Mouse (Mus musculus): ENCODE measurements at regions not wholly inside any gene's neighbourhood (a gene's known extent, or its start where the extent isn't known, plus 50 kb on each side); places are given as distances from the start of the nearest gene placed in this dataset.

DNA sequence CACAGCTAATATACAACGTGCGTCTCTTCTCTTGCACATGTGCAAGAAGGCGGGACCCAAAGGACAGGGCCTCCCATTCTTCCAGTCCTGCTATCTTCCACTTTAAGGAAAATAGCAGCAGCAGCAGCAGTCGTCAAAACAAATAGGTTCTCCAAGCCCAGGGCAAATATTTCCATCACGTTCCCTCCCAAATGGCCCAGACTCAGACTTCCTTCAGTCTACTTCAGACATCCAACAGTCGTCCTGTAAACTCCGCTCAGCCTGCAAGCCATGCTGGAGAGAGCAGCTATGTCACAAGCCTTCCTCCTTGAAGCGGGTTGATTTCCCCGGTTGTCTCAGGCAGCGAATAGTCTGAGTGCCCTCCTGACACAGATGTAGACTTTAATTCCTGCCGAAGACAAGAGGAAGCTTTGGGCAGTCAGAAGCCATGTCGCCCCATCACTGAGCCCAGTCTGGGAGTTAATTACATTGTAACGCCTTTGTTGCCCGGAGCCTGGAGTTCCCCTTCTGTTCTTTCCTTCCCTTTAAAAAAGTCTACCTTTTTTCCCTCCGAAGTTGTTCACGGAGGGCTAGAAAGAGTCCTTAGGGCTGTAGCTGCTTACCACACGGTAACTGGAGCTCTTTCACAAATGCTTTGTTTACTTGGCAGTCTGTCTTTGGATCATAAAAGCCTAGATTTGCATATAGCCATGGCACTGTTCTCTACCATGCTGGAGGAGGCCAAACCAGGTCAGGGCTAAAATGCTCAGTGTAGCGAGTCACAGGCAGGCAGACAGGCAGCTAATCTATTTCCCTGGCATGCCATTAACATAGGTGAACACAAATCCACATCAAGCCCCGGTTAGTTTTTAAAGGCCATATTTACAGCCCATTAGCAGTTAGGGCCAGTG lies 236.7 kb downstream of the Gm10260 start:
- no peaks in the 10 kb centered on the region for H3K36me3 ChIP-seq
- H3K4me2 ChIP-seq, result no peak overlapping the region
- no peak overlapping the region; the same call in 1 of the 2 replicates for H3K9ac ChIP-seq
- H3K4me1 ChIP-seq (replicated peaks), result peaks cover 13% of the 10 kb centered on the region
- ATAC-seq (ENCODE audit: low FRiP score), result no peak; the same call in 1 of the 2 replicates
- 31% methylated on average over 19 of the region's 19 CpGs for WGBS
- H3K9me3 ChIP-seq, result 0 out of 2 replicates have a peak, but pooled peaks cover 4% of the 10 kb centered on the region
- peak overlapping the region; percentile 80 for H3K27ac ChIP-seq
- H3K4me3 ChIP-seq, result no peak overlapping the region
- H3K27me3 ChIP-seq, result no peaks in the 10 kb centered on the region

DNA sequence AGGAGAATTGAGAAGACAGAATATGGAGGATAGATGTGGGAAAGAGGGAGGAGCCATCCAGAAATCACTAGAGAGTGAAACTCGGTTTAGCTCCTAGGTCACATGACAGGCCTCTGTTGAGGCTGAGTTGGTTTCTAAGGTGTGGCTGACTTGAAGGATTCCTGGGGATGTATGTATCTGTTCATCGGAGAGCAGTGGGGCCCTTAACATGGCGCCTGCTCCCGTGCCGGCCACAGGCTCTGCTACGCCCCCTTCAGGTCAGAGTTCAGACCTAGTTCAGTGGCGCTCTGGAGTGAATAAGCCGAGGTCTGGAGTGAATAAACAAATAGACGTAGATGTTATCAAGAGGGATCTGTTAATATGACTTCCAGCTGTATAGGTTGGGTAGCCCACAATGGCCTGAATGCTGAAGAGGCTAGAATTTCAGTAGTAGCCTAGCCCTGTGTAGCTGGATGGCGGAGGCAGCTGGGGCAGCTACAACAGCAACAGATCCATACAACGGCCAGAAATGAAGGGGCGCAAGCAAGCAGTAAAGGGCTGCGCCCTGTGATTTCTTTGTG lies 239.4 kb downstream of the Gm10260 start:
- H3K9me3 ChIP-seq, result no peaks in the 10 kb centered on the region
- H3K4me1 ChIP-seq (replicated peaks), result peaks cover 11% of the 10 kb centered on the region
- no peaks in the 10 kb centered on the region for H3K27me3 ChIP-seq
- no peak for ATAC-seq (ENCODE audit: low FRiP score)
- no peak overlapping the region for H3K4me2 ChIP-seq
- no peak overlapping the region for H3K27ac ChIP-seq
- 91% methylated on average over 13 of the region's 13 CpGs for WGBS
- H3K36me3 ChIP-seq, result no peaks in the 10 kb centered on the region
- H3K4me3 ChIP-seq, result no peak overlapping the region
- no peak overlapping the region for H3K9ac ChIP-seq

GRCm38 (mm10) chr13:97516731-97517130 lies 243.7 kb downstream of the Gm10260 start:
- Histone ChIP-seq H3K4me2 (no peak overlapping the region), H3K27me3 (no peaks in the 10 kb centered on the region), H3K4me3 (no peak overlapping the region), H3K4me1 (replicated peaks) (peaks cover 10% of the 10 kb centered on the region), H3K36me3 (no peaks in the 10 kb centered on the region), H3K9me3 (no peaks in the 10 kb centered on the region), H3K27ac (no peak overlapping the region), H3K9ac (no peak overlapping the region)
- no peak for ATAC-seq (ENCODE audit: low FRiP score)
- 92% methylated on average over 4 of the region's 4 CpGs for WGBS

DNA sequence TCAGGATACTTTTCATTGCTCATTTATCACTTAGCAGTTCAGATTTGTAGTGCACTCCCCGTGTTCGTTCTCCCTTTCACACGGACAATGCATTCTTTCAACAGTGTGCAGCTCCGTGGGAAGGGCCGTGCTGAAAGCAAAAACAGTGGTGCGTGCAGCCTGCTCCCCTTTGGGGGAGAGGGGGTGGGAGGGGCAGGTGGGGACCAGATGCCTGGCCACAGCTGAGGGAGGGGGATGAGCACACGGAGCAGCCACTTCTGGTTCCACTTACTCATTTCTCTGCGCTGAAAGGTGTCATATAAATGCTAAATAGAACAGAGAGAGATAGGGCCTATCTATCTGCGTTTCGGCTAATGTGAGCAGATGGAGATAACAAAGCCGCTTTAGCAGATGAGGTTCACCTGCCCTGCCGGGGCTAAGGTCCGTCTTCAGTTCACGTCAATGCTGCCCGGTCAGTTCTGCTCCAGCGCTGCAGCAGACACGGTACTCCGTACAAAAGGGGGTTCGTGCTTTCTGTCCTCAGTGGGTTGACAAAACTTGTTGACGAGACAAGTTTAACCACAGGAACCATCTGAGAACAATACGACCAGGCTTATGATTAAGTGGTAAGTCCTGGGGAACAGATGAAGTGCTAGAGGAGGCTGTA lies 245.9 kb downstream of the Gm10260 start:
- H3K27me3 ChIP-seq, result no peaks in the 10 kb centered on the region
- H3K4me1 ChIP-seq (replicated peaks), result peaks cover 21% of the 10 kb centered on the region
- H3K36me3 ChIP-seq, result no peaks in the 10 kb centered on the region
- peak overlapping the region; percentile 55 for H3K27ac ChIP-seq
- peak overlapping the region; percentile 34 for H3K4me2 ChIP-seq
- H3K9me3 ChIP-seq, result no peaks in the 10 kb centered on the region
- no peak overlapping the region for H3K4me3 ChIP-seq
- 29% methylated on average over 21 of the region's 21 CpGs for WGBS
- no peak overlapping the region for H3K9ac ChIP-seq
- peak; percentile 59; the same call in 1 of the 2 replicates for ATAC-seq (ENCODE audit: low FRiP score)

DNA sequence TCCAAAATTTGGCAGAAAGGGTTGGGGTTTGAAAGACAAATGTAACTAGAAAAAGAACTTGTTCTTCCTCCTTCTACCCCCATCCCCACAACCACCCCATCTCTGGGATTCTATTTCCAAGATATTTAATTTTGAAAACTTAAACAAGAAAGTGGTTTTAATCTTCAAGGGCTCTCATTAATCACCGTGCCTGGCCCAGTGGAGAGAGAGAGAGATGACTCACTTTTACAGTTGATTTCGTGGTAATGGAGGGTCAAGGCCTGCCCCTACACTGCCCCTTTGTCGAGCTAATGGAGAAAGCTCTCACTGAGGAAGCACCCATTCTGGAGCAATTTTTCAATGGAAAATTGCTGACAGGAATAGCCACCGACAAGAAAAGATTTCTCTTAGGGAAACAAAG lies 247.9 kb downstream of the Gm10260 start:
- Histone ChIP-seq H3K4me1 (replicated peaks) (peaks cover 21% of the 10 kb centered on the region), H3K27ac (no peak overlapping the region), H3K27me3 (no peaks in the 10 kb centered on the region), H3K36me3 (no peaks in the 10 kb centered on the region), H3K9me3 (no peaks in the 10 kb centered on the region), H3K4me3 (no peak overlapping the region), H3K4me2 (no peak overlapping the region), H3K9ac (no peak overlapping the region)
- no peak for ATAC-seq (ENCODE audit: low FRiP score)
- WGBS, result 54% methylated on average over 4 of the region's 4 CpGs

GRCm38 (mm10) chr13:97510431-97511261 lies 249.8 kb downstream of the Gm10260 start:
- WGBS, result 70% methylated on average over 10 of the region's 10 CpGs
- ATAC-seq (ENCODE audit: low FRiP score), result no peak
- H3K27ac ChIP-seq, result peak overlapping the region; percentile 69

DNA sequence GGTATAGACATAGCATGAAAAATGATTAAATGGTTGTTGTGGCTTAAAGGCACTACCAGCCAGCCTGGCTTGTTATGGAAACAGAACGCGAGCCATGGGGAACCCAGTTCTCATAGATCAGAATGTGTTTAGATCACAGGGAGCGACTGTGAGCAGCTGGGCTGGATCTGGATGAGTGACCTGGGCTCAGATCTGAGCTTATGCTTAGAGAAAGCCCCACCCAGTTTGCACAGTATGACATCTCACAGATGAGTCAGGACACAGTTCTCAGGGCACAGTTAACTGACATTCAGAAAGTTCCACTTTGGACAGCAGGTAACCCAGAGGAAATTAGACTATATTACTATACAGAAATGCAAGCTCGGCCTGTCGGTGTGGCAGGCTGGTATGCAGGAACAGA lies 255.5 kb downstream of the Gm10260 start:
- Histone ChIP-seq H3K9ac (no peak overlapping the region), H3K27me3 (no peaks in the 10 kb centered on the region), H3K27ac (no peak overlapping the region), H3K4me1 (replicated peaks) (no peaks in the 10 kb centered on the region), H3K9me3 (no peaks in the 10 kb centered on the region), H3K4me2 (no peak overlapping the region), H3K4me3 (no peak overlapping the region), H3K36me3 (no peaks in the 10 kb centered on the region)
- no peak for ATAC-seq (ENCODE audit: low FRiP score)
- 77% methylated on average over 5 of the region's 5 CpGs for WGBS

More at GRCm38 (mm10) chr13:97510431-97511261, 249.8 kb downstream of the Gm10260 start:
- H3K9me3 ChIP-seq, result no peaks in the 10 kb centered on the region
- H3K4me3 ChIP-seq, result no peak overlapping the region
- H3K36me3 ChIP-seq, result no peaks in the 10 kb centered on the region
- H3K4me1 ChIP-seq (replicated peaks), result peaks cover 21% of the 10 kb centered on the region
- H3K4me2 ChIP-seq, result no peak overlapping the region
- no peaks in the 10 kb centered on the region for H3K27me3 ChIP-seq
- no peak overlapping the region for H3K9ac ChIP-seq

- H3K4me1 ChIP-seq (replicated peaks), result no peaks in the 10 kb centered on the region
- no peak overlapping the region for H3K27ac ChIP-seq
- H3K4me2 ChIP-seq, result no peak overlapping the region
- no peak overlapping the region for H3K9ac ChIP-seq
- ATAC-seq (ENCODE audit: low FRiP score), result no peak
- no peaks in the 10 kb centered on the region for H3K27me3 ChIP-seq
- H3K9me3 ChIP-seq, result no peaks in the 10 kb centered on the region
- H3K36me3 ChIP-seq, result no peaks in the 10 kb centered on the region
- H3K4me3 ChIP-seq, result no peak overlapping the region
- 94% methylated on average over 10 of the region's 10 CpGs for WGBS
Observed at GRCm38 (mm10) chr13:97503955-97504739, 256.3 kb downstream of the Gm10260 start.

- Histone ChIP-seq H3K9me3 (no peaks in the 10 kb centered on the region), H3K4me3 (no peak overlapping the region), H3K4me2 (no peak overlapping the region), H3K27me3 (no peaks in the 10 kb centered on the region), H3K4me1 (replicated peaks) (no peaks in the 10 kb centered on the region), H3K9ac (no peak overlapping the region), H3K27ac (no peak overlapping the region), H3K36me3 (no peaks in the 10 kb centered on the region)
- no peak for ATAC-seq (ENCODE audit: low FRiP score)
- WGBS, result 86% methylated on average over 5 of the region's 5 CpGs
Observed at GRCm38 (mm10) chr13:97503391-97503790, 257.0 kb downstream of the Gm10260 start.

GRCm38 (mm10) chr13:97500155-97500554 lies 259.2 kb downstream of the Enc1 start:
- no peak overlapping the region for H3K4me2 ChIP-seq
- H3K9me3 ChIP-seq, result no peaks in the 10 kb centered on the region
- no peak overlapping the region for H3K4me3 ChIP-seq
- H3K4me1 ChIP-seq (replicated peaks), result no peaks in the 10 kb centered on the region
- H3K9ac ChIP-seq, result no peak overlapping the region
- 89% methylated on average over 8 of the region's 8 CpGs for WGBS
- no peak for ATAC-seq (ENCODE audit: low FRiP score)
- no peaks in the 10 kb centered on the region for H3K36me3 ChIP-seq
- no peak overlapping the region for H3K27ac ChIP-seq
- H3K27me3 ChIP-seq, result no peaks in the 10 kb centered on the region

DNA sequence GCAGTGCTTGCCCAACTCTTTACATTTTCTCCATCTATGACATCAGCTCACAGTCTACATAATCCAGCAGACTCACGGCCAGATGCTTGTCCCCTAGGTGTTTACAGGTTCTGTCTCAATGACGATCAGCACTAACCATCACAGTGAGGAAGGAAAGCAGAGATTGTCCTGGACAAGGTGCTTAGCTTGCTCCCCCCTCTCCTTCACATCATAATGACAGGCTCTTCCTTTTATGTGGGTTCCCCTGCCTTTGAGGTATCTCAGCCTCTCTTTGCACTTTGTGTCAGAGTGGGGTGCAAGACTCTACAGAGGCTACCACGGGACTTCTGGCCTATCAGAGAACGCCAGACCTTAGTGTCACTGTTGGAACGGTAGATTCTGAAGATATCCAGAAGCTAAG lies 258.1 kb downstream of the Enc1 start:
- no peaks in the 10 kb centered on the region for H3K27me3 ChIP-seq
- no peak overlapping the region for H3K4me3 ChIP-seq
- H3K4me2 ChIP-seq, result no peak overlapping the region
- no peak overlapping the region for H3K9ac ChIP-seq
- H3K36me3 ChIP-seq, result no peaks in the 10 kb centered on the region
- no peaks in the 10 kb centered on the region for H3K4me1 ChIP-seq (replicated peaks)
- ATAC-seq (ENCODE audit: low FRiP score), result no peak
- H3K9me3 ChIP-seq, result no peaks in the 10 kb centered on the region
- 93% methylated on average over 5 of the region's 5 CpGs for WGBS
- H3K27ac ChIP-seq, result no peak overlapping the region
